Comparison of ENCODE assay signal across 35 mouse cellular contexts in genomic region chr3:63483726-63484125, GRCm38 (mm10). TPM values are rescaled to one million over a fixed set of nuclear protein-coding genes. Genes with fewer than 3 reads are reported as not detected.
A peak's percentile ranks its signal among the peaks of the same experiment; 100 is the strongest.
DNase-seq lines count a peak whose midpoint lies in the region; ATAC-seq and TF ChIP-seq lines count a peak whose summit lies in the region.
"Had no signal": no experiment of that assay in that cellular context is flagged by ENCODE, and none has a peak within 500 bp of the region (broad histone marks: within the 10 kb centered on the region; RNA-seq: fewer than 3 reads in every experiment).

Gene Gm34302, minus strand, starts transcription at chr3:63483879.

- H3K9me3 ChIP-seq in heart, embryonic 10.5 days = no peaks in the 10 kb centered on the region
- H3K9me3 ChIP-seq: forebrain, embryonic 12.5 days; heart, embryonic 13.5 days; limb, embryonic 13.5 days; lung, embryonic 15.5 days; stomach, embryonic 15.5 days had no signal

- H3K27ac ChIP-seq in heart, adult 2 months = peak within 1 kb of the TSS; percentile 56
- no peak within 1 kb of the TSS for H3K27ac ChIP-seq in heart, embryonic 10.5 days
- H3K27ac ChIP-seq: forebrain, embryonic 12.5 days; heart, embryonic 13.5 days; hindbrain, embryonic 14.5 days; layer of hippocampus, adult 2 months; limb, embryonic 13.5 days; lung, embryonic 15.5 days; stomach, embryonic 15.5 days had no signal

- TF ChIP-seq EP300 in heart, adult 2 months (IDR thresholded peaks at IDR 0.05; ENCODE audit: insufficient read depth, low read depth, low read length) = 0 out of 2 replicates have a peak, but pooled peaks have one; percentile 14

- intact Hi-C loops in heart, adult 2 months (cut with DNase I) = loop anchor here (1.0 to 5.0 kb wide), 2 partner anchors 28 to 186 kb away; no protein-coding TSS in a partner anchor
- intact Hi-C loops in gastrocnemius, postnatal 36 days (cut with DNase I) = no loop called here
- intact Hi-C loops in heart, postnatal 14 days (cut with DNase I) = no loop called here

- 13% methylated on average over 1 of the region's 1 CpGs for WGBS in heart, adult 2 months
- 18% methylated on average over 1 of the region's 1 CpGs for WGBS in heart, embryonic 10.5 days

- no peaks in the 10 kb centered on the region for H3K4me1 ChIP-seq in heart, adult 2 months (ENCODE audit: control insufficient read depth, insufficient read depth, low read length)
- no peaks in the 10 kb centered on the region for H3K4me1 ChIP-seq in heart, embryonic 10.5 days
- H3K4me1 ChIP-seq: forebrain, embryonic 12.5 days; heart, embryonic 13.5 days; limb, embryonic 13.5 days; lung, embryonic 15.5 days; stomach, embryonic 15.5 days had no signal

- H3K9ac ChIP-seq in heart, adult 2 months (ENCODE audit: low read depth, low read length) = no peak within 1 kb of the TSS
- H3K9ac ChIP-seq: forebrain, embryonic 12.5 days; forebrain, postnatal 0 days; heart, embryonic 13.5 days; hindbrain, embryonic 14.5 days; limb, embryonic 13.5 days; lung, embryonic 15.5 days; stomach, embryonic 15.5 days had no signal

- H3K27me3 ChIP-seq in heart, adult 2 months (ENCODE audit: control insufficient read depth, insufficient read depth, low read length) = no peaks in the 10 kb centered on the region
- no peaks in the 10 kb centered on the region for H3K27me3 ChIP-seq in heart, embryonic 10.5 days (ENCODE audit: insufficient read depth, poor library complexity, severe bottlenecking)
- H3K27me3 ChIP-seq: forebrain, embryonic 12.5 days; heart, embryonic 13.5 days; limb, embryonic 13.5 days; lung, embryonic 15.5 days; Patski; stomach, embryonic 15.5 days had no signal

- TF ChIP-seq CTCF in heart, adult 2 months (IDR thresholded peaks at IDR 0.05) = no peak

- TF ChIP-seq POLR2A in heart, adult 2 months (IDR thresholded peaks at IDR 0.05; ENCODE audit: insufficient read depth, low read depth, low read length) = no peak

- H3K79me2 ChIP-seq in heart, adult 2 months (replicated peaks; ENCODE audit: control insufficient read depth, insufficient read depth, low read length) = no peaks in the 10 kb centered on the region

- DNase-seq in heart, adult 2 months = peak in 1 of 2 experiments; percentile 22
- DNase-seq in heart, embryonic 10.5 days (ENCODE audit: low spot score) = no peak
- DNase-seq in gastrocnemius, postnatal 36 days = no peak
- DNase-seq in heart, postnatal 14 days = peak in 1 of 2 experiments; percentile 3
- DNase-seq in right cerebral cortex, postnatal 25 days = no peak
- no peak for DNase-seq in embryo, embryonic 11 days
- DNase-seq: adrenal gland, postnatal 10 days; cerebellum, adult 11 months; cerebellum, adult 9-11 months; forebrain, postnatal 0 days; kidney, adult 11 months; kidney, postnatal 14 days had no signal

- no peaks in the 10 kb centered on the region for H3K36me3 ChIP-seq in heart, adult 2 months (ENCODE audit: control insufficient read depth, insufficient read depth, low read length)
- H3K36me3 ChIP-seq in heart, embryonic 10.5 days = no peaks in the 10 kb centered on the region
- H3K36me3 ChIP-seq: forebrain, embryonic 12.5 days; heart, embryonic 13.5 days; limb, embryonic 13.5 days; lung, embryonic 15.5 days; stomach, embryonic 15.5 days had no signal

- peak within 1 kb of the TSS; percentile 40 for H3K4me3 ChIP-seq in heart, adult 2 months
- H3K4me3 ChIP-seq in heart, embryonic 10.5 days = no peak within 1 kb of the TSS
- H3K4me3 ChIP-seq: erythroblast, embryonic 14.5 days; forebrain, embryonic 12.5 days; heart, embryonic 13.5 days; layer of hippocampus, adult 2 months; limb, embryonic 13.5 days; lung, embryonic 15.5 days; stomach, embryonic 15.5 days had no signal

- ATAC-seq in inflammation-experienced regulatory T-cells, adult 6 months = no peak
- ATAC-seq: forebrain, postnatal 0 days; midbrain, embryonic 16.5 days; Patski had no signal

RNA-seq across cellular contexts. Expression of gene Gm34302, which starts in this region (rescaled TPM):
- total RNA-seq in heart, adult 2 months (2021) = 1,000 to 10,000 TPM in 1 of 2 experiments, 100 to 1,000 TPM in 1; 836 to 1,017 TPM
- 6.2 and 40.2 TPM in 2 replicates for polyA plus RNA-seq in heart, adult 2 months (2012; rRNA removed)
- 0.90 and 1.1 TPM in 2 replicates for polyA plus RNA-seq in heart, embryonic 10.5 days (2016; fragmentation: Nextera tagmentation; extraction: Ambion mirVana)
- total RNA-seq in gastrocnemius, postnatal 36 days (2021) = 10 to 100 TPM; 13.0 to 96.7 TPM
- 100 to 1,000 TPM; 303 to 346 TPM for total RNA-seq in heart, postnatal 14 days (2021)
- polyA plus RNA-seq in inflammation-experienced regulatory T-cells, adult 6 months (2017; shearing (Covaris generic)) = not detected
- total RNA-seq: common myeloid progenitor, adult 5-6 weeks; forebrain, postnatal 0 days; hematopoietic stem cell, adult 5-6 weeks; layer of hippocampus, adult 2 months; layer of hippocampus, postnatal 25 days; left cerebral cortex, postnatal 36 days; megakaryocyte progenitor cell, adult 5-6 weeks; MEL; neutrophil, adult 5-6 weeks had no signal
- polyA plus RNA-seq: erythroblast, embryonic 14.5 days; forebrain, embryonic 12.5 days; forebrain, postnatal 0 days; heart, embryonic 13.5 days; hindbrain, embryonic 14.5 days; kidney, embryonic 14.5 days; limb, embryonic 13.5 days; liver, embryonic 11.5 days; liver, embryonic 16.5 days; lung, embryonic 15.5 days; midbrain, embryonic 11.5 days; midbrain, embryonic 16.5 days; neural tube, embryonic 11.5 days; Patski; stomach, embryonic 15.5 days had no signal
